Mouse (Mus musculus) forebrain, embryonic 14.5 days (tissue): ENCODE data around the gene Tekt4. TPM values are rescaled to one million over a fixed set of nuclear protein-coding genes. Genes with fewer than 3 reads are reported as not detected.

Experiments used
- polyA plus RNA-seq: library from polyadenylated mRNA; unstranded; fragments of >200 nt; fragmentation: Nextera tagmentation; extraction: Ambion mirVana; gene quantifications from 2 replicates; pipeline ENCODE4 v1.2.1, GENCODE M21; 2014

The Tekt4 gene
- polyA plus RNA-seq, 1 experiment from 2014 or later = 1.2 TPM

Other genes starting within 250 kb of the Tekt4 start
- gene Gnptg, start 214.5 kb upstream of the Tekt4 start, polyA plus RNA-seq = 86.8 and 92.0 TPM in 2 replicates
- gene Tsr3, start 214.4 kb upstream of the Tekt4 start, polyA plus RNA-seq = 57.4 and 67.8 TPM in 2 replicates
- gene Baiap3, start 198.3 kb upstream of the Tekt4 start, polyA plus RNA-seq = 4.8 and 9.7 TPM in 2 replicates
- gene Ube2i, start 180.0 kb upstream of the Tekt4 start, polyA plus RNA-seq = 662 and 671 TPM in 2 replicates
- not detected in 2 replicates for gene Prss34, start 156.2 kb upstream of the Tekt4 start, polyA plus RNA-seq
- not detected in 2 replicates for gene Prss28, start 146.0 kb upstream of the Tekt4 start, polyA plus RNA-seq
- gene Prss29, start 136.0 kb upstream of the Tekt4 start, polyA plus RNA-seq = not detected in 2 replicates
- not detected in 2 replicates for gene Tpsab1, start 109.1 kb upstream of the Tekt4 start, polyA plus RNA-seq
- gene Tpsb2, start 88.3 kb upstream of the Tekt4 start, polyA plus RNA-seq = 0.25 TPM in 1 of 2 replicates, not detected in the other
- 0.48 and 1.1 TPM in 2 replicates for gene Tpsg1, start 85.3 kb upstream of the Tekt4 start, polyA plus RNA-seq
- 5.5 and 11.0 TPM in 2 replicates for gene Cacna1h, start 20.8 kb upstream of the Tekt4 start, polyA plus RNA-seq
- 0.13 and 0.20 TPM in 2 replicates for gene Sstr5, start 42.7 kb downstream of the Tekt4 start, polyA plus RNA-seq
- gene Sox8, start 116.1 kb downstream of the Tekt4 start, polyA plus RNA-seq = 17.6 and 20.8 TPM in 2 replicates
- 18.8 and 19.1 TPM in 2 replicates for gene Lmf1, start 124.5 kb downstream of the Tekt4 start, polyA plus RNA-seq